Mouse (Mus musculus): ENCODE measurements around the gene Mospd3.
A peak's percentile ranks its signal among the peaks of the same experiment; 100 is the strongest.

Gene Mospd3

GRCm38 (mm10) chr5:137574470-137574901, 26.4 kb downstream of the Mospd3 start:
- DNase-seq (ENCODE audit: low spot score) = no peak

GRCm38 (mm10) chr5:137570691-137571586, 29.9 kb downstream of the Mospd3 start:
- DNase-seq (ENCODE audit: low spot score) = no peak

GRCm38 (mm10) chr5:137570181-137570580, 30.7 kb downstream of the Mospd3 start:
- no peak for DNase-seq (ENCODE audit: low spot score)

- DNase-seq (ENCODE audit: low spot score) = peak; percentile 71
These were observed 31.2 kb downstream of the Mospd3 start, which contains the start of gene Tfr2 for GRCm38 (mm10) chr5:137569665-137570064. Gene Tfr2, plus strand, starts transcription at chr5:137569840.

GRCm38 (mm10) chr5:137569031-137569430, 31.8 kb downstream of the Mospd3 start:
- no peak for DNase-seq (ENCODE audit: low spot score)

- no peak for DNase-seq (ENCODE audit: low spot score)
These were observed 32.5 kb downstream of the Mospd3 start for GRCm38 (mm10) chr5:137568223-137568798.

GRCm38 (mm10) chr5:137566416-137566815, 34.4 kb downstream of the Mospd3 start:
- DNase-seq (ENCODE audit: low spot score) = no peak

GRCm38 (mm10) chr5:137565744-137566143, 35.1 kb downstream of the Mospd3 start:
- DNase-seq (ENCODE audit: low spot score) = no peak

- no peak for DNase-seq (ENCODE audit: low spot score)
These were observed 37.9 kb downstream of the Mospd3 start for GRCm38 (mm10) chr5:137562965-137563364.

- DNase-seq (ENCODE audit: low spot score) = no peak
These were observed 39.3 kb downstream of the Mospd3 start for GRCm38 (mm10) chr5:137561556-137561955.

- DNase-seq (ENCODE audit: low spot score) = no peak
These were observed 47.0 kb downstream of the Mospd3 start for GRCm38 (mm10) chr5:137553898-137554297.

GRCm38 (mm10) chr5:137553411-137553837, 47.4 kb downstream of the Mospd3 start, which contains the start of gene Actl6b:
Gene Actl6b, plus strand, starts transcription at chr5:137553517.
- peak; percentile 80 for DNase-seq (ENCODE audit: low spot score)

GRCm38 (mm10) chr5:137553000-137553399, 47.9 kb downstream of the Mospd3 start:
- DNase-seq (ENCODE audit: low spot score) = no peak

GRCm38 (mm10) chr5:137551119-137551518, 49.7 kb downstream of the Mospd3 start:
- no peak for DNase-seq (ENCODE audit: low spot score)

- no peak for DNase-seq (ENCODE audit: low spot score)
These were observed 51.0 kb downstream of the Mospd3 start for GRCm38 (mm10) chr5:137549840-137550239.
